Mouse (Mus musculus): ENCODE measurements around the gene Nr1d2.
"Not testable (repeated sequence)": the region's sequence is repeated elsewhere in the genome, so short reads cannot be mapped to it uniquely, and the experiment has no call there.

Nr1d2 gene

DNA sequence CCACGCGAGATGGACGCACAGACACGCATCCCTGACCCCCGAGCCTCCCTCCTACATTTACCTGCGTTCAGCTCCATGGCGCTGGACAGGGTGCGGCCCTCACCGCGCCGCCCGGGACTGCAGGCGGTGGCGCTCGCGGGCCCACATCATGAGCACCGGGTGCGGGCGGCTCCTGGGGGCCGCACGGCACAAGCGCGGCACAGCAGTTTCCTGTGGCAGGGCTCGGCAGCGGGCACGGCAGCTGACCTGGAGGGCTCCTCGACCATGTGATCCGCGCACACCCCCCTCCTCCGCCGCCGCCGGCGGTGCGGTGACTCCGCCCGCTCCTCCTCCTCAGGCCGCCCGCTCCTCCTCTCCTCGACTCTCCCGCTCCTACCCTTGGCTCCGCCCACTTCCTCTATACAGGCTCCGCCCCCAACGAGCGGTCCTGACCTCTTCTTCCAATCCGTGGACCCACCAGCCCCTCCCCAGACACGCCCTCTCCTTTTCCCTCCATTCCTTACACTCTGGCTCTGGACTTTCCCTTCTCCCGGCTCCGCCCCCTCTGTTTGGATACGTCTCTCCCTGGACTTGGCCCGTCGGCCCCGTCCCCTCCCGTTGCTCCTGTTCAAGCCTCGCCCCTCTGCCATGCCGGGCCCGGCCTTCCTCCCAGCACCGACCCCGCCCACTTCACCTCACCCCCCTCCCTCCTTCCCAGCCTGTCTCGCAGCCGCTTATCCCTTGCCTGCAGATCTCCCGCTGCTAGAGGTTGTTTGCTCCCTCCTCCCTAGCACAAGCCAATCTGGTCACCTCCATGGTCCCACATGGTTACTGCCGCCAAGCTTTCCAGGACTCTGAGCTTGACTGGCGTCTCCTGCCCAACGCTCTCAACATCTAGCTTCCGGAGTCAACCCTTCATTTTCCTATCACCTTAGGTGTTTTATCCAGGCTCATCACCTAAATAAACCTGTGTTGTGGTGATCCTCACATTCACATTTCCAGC lies at the start of gene Nr1d2:
Gene Nr1d2 (minus strand): TSS at position 378 of the 982 bp plus-strand sequence.
- peak; percentile 87 for DNase-seq (ENCODE audit: extremely low read depth, low read depth, low spot score)

DNA sequence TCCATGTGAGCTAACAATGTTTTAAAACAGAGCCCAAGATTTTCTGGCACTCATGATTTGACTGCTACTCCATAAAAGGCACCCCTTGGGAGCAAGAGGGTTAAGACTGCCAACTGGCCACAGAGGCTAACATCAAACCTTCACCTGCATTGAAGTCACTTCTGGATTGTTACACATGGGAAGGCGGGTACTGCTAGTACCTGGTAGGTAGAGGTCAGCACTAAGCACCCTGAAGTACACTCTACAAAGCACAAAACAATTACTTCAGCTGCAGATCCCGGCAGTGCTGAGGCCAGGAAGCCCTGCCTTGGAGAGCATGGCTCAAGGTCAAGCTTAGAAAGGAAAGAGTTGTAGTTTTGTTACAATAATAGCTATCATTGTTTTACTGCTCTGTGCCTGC lies 48.5 kb upstream of the Nr1d2 start:
- DNase-seq (ENCODE audit: extremely low read depth, low read depth, low spot score): no peak

DNA sequence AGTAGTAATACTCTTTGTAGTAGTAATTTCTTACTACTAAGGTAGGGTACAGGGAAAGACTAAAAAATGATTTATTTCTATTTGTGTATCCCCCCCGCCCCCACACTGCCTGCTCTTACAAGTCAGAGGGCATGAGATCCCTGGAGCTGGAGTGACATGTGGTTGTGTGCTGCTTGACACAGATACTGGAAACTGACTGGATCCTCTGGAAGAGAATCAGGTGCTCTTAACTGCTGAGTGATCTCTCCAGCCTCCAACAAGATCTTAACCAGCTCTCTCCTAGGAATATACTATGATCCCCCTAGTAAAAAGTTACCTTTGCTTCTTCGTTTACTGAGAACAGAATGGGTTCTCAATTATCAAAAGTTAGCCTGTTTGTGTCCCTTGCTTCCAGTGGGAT lies 47.5 kb upstream of the Nr1d2 start:
- no peak for DNase-seq (ENCODE audit: extremely low read depth, low read depth, low spot score)

DNA sequence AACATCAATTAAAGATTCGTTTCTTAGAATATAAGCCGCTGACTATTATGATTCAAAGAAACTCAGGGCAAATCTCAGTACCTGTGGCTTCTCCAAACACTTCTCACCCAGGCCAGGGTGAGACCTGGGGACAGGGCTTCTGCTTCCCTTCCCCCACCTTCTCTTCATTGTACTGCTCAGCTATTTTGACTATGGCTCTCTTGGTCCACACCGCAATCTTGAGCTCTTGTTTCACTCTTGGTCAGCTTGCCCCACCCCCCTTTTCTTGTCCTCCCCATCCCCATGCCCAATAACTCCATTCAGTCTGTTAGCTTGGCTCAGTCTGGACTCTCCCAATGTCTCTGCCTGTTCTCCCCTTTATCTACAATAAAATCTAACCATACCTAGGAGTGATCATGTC lies 46.5 kb upstream of the Nr1d2 start:
- no peak for DNase-seq (ENCODE audit: extremely low read depth, low read depth, low spot score)

DNA sequence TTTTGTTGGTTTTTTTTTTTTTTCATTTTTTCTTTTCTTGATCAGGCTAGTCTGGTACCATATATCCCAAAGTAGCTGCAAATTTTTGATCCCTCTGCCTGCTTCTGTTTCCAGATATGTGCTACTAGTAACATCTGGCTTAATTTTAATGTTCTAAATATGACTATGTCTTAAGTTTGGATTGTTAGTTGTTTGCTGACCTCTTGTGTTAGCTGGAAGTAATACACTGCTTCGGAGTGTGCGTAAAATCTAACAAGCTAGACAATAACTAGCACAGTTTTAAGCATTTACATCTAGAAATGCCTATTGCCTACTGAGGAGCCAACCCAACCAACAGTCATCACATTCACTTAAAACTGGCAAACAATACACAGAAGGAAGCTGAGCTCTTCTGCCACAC lies 45.7 kb upstream of the Nr1d2 start:
- DNase-seq (ENCODE audit: extremely low read depth, low read depth, low spot score): no peak

DNA sequence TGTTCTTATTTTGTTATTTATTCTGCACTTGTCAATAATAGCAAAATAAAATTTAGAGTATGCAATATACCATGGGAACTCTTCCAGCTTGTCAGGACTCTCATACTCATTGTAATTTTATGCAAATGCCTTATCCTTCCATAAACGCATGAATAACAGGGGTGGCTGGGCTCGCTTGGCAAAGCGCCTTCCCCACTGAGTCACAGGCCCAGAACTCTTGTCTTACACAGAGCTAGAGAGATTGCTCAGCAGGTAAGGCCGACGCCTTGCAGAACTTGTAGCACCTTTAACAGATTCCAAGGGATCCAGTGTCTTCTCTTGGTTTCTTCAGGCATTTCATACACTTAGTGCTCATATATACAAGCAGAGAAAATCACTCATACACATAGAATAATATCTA lies 41.4 kb upstream of the Nr1d2 start:
- DNase-seq (ENCODE audit: extremely low read depth, low read depth, low spot score): no peak

DNA sequence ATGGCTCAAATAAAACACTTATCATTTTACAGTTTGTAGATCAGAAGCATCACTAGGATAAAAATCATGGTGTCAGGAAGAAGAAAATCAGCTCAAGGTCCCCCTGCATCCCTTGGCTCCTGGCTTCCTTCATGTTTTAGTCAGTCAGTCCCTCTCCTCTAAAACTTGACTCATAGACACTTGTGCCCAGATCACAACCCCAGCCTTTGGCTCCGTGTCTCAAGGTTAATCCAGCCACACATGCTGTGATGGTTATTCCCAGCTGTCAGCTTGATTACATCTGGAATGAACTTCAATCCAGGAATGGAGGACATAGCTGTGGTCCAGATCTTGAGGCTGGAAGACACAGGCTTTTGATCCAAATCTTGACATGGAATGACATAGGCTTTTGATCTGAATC lies 35.6 kb upstream of the Nr1d2 start:
- DNase-seq (ENCODE audit: extremely low read depth, low read depth, low spot score): no peak

DNA sequence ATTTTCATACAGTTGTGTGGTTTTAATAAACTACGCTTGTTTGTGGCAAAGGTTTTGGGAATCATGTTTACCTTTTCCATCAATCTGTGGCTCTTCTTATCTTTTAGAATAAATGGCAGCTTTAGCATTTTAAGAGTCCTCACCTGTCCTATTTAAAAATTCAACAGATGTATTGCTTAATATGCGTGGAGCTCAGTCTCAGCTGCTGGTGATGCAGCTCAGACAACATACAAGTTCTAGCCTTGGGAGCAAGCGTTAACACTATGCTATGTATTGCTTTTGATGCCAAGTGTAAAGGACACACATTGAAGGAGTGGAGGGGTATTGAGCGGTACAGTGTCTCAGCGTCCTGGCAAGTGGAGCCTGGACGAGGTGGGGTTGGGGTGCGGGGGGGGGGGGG lies 32.7 kb upstream of the Nr1d2 start:
- no peak for DNase-seq (ENCODE audit: extremely low read depth, low read depth, low spot score)

DNA sequence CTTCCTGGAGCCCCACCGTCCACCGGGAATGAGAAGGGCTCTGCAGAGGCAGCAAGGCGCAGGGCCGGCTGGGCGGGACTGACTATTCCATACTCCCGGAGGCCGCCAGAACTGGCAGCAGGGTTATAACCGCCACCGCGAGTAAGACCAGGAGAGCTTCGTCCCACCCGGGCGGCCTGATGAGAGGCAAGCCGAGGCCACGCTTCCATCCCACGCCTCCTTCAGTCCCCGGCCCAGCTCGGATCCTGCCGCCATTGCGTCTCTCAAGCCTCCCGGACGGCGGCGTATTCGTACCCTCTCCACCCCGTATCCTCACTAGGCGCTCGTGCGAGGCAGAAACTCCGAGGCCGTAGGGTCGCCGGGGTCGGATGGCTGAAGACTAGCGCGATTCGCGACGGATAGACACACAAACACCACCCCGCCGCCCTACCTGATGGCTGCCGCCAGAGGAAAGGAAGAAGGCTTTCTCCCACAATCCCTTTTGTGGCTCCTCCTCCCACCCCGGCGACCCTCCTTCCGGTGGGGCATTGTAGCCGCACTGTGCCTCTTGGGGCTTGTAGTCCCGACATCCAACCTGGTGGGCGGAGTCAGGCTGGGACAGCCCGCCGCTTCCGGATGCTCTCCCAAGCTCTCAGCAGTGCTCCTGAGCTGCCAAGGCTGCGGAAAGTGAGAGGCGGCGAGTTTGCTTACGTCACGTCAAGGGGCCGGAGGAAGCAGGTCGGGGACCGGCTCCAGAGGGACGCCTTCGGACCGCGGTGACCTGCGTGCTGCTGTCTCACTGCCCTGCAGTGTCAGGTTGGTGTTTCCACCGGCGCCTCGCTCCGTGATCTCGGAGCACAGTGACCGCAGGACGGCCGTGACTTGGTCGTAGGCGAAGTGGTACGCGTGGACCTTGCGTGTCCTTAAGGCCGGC lies 31.9 kb upstream of the Nr1d2 start, which contains the start of the genes Nkiras1 and Rpl15:
Gene Nkiras1 (plus strand): TSS at position 608 of the 913 bp plus-strand sequence.
Gene Rpl15 (minus strand): TSS at position 863 of the 913 bp plus-strand sequence.
- peak; percentile 94 for DNase-seq (ENCODE audit: extremely low read depth, low read depth, low spot score)

DNA sequence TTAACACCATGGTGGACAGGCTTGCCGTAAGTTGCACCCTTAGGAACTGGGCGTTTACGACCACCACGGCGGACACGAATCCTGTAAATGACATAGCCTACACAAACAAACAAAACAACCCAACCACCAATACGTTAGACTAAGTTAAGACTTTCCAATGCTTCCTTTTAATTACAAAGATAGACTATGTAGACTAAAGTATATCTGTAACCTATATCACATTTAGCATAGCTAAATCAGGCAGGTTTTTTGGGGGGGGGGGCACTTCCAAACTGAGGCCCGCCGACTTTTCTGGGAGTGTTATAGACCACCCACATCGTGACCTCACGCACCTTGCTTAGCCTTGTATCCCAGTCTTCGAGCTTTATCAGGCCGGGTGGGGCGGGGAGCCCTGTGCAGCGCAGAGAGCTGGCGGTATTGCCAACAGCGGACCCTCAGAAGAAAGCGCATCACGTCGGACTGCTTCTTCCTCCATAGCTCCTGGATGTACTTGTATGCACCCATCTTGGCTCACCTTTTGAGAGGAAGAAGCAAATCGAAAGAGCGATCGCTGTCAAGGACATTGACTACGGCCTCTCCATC lies 31.1 kb upstream of the Nr1d2 start:
- DNase-seq (ENCODE audit: extremely low read depth, low read depth, low spot score): not testable (repeated sequence)

DNA sequence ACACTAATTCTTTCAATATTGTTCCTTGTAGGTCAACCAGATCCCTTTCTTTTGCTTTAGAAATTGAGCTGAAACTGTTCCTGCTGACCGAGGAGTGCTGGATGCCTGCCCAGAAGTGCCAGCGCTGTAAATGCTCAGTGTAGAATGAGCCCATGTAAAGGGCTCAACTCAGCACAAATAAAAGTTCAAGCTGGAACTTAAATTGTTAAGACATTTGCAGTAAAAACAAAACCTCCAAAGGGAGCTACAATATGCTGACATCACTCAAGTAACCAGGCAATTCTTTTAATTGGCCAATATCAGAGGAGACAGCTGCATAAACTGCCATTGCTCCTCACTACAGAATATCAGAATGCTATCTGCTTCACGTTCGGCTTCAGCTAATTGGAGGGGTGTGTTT lies 24.5 kb upstream of the Nr1d2 start:
- DNase-seq (ENCODE audit: extremely low read depth, low read depth, low spot score): no peak

DNA sequence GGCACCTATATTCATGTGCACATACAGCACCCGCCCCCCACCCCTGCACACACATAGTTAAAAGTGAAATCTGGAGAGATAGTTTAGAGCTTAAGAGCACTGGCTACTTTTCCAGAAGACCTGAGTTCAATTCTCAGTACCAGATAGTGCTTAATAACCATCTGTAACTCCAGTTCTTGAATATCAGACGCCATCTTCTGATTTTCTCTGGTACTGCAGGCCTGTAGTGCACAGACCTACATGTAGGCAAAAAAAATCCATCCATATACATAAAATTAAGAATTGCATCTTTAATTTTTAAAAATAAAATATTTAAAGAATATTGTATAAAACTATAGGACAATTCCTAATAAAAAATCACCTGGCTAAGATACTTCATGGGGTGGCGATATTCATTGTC lies 22.3 kb upstream of the Nr1d2 start:
- no peak for DNase-seq (ENCODE audit: extremely low read depth, low read depth, low spot score)

DNA sequence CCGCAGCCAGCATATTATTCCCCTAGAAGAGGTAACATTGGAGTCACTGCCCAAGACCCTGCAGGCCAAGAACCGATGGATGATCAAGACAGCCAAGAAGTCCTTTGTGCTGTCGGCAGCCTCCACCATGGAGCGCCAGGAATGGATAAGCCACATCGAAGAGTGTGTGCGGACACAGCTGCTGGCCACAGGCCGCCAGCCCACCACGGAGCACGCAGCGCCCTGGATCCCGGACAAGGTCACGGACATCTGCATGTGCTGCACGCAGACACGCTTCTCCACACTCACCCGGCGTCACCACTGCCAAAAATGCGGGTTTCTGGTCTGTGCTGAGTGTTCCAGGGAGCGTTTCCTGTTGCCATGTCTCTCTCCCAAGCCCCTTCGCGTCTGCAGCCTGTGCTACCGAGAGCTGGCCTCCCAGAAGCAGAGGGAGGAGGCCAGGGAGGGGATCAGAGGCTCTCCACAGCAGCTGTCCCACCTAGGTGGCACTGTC lies 3.8 kb upstream of the Nr1d2 start:
- DNase-seq (ENCODE audit: extremely low read depth, low read depth, low spot score): no peak

DNA sequence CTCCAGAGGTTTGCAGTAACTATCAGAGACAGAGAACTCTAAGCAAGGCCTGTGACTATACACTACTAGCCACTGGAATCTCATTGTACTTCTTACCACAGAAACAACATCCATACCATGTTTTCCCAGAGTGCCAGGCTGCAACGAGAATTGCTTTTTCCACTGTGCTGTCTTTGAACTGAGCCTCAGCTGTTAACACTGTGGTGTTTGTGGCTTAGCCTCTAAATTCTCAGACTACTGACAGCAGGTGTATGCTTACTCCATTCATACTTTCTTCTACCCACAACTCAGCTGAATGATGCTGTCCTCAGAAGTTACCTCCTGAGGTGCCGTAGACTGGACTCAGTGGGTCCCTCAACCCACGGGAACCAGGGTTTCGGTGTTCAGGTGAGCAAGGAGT lies 2.9 kb upstream of the Nr1d2 start:
- DNase-seq (ENCODE audit: extremely low read depth, low read depth, low spot score): no peak

DNA sequence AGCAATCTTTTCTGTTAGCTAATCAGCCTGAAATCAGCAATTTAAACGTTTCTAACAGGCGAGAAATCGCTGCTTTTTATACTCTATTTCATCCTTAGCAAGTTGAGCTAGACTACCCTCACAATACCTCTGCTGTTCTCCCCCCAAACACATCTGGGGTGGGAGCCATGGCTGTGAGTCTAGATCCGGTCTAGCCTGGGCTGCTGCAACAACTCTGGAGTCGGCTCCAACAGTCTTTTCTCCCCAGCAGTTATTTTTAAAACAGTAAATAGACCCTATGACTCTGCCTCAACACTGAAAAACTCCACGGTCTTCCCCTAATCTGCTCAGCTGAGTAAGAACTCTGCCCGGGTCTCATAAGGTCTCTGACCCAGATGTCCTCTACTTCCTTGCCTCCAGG lies 1.2 kb upstream of the Nr1d2 start:
- no peak for DNase-seq (ENCODE audit: extremely low read depth, low read depth, low spot score)

DNA sequence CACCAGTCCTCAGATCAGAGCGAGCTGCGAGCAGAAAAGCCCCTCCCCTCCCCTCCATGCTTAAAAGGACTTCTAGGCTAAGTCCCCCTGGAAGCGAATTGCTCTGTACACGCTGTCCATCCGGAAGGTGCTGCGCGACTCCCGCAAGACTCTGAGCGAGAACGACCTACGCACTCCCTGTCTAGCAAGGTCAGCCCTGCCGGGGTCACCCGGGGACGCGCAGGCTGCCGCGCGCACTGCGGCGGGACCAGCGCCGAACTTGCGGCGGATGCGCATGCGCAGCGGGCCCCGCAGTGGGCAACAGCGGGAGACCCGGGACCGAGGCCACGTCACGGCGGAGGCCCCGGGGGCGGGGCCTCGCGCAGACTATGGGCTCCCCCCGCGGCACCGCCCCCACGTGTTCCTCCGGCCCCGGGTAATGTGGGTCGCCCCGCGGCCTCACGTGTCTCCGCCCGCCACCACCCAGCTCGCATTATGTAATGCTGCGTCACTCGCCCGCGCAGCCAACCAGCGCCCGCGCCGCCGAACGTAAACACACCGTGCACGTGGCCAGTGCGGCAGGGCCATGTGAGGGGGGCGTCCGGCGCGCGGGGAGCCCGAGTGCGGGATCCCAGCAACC lies 687 bp downstream of the Nr1d2 start:
- DNase-seq (ENCODE audit: extremely low read depth, low read depth, low spot score): no peak

DNA sequence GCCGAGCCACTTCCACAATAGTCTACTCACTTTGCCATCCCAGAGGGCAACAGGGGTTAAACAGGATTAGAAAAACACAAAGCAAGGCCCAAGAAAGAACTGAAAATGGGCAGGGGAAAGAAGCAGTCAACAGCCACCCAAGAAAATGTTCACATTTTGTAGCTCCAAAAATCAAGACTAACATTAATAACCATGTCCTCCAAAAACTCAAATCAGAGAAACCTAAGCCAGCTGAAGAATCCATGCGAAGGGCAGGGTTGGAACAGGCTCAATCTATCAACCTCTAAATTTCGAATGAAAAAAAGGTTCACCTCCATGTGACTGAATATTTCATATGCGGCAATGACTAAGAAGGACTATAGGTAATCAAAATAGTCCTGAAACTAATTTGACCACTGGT lies 1.5 kb downstream of the Nr1d2 start:
- no peak for DNase-seq (ENCODE audit: extremely low read depth, low read depth, low spot score)

DNA sequence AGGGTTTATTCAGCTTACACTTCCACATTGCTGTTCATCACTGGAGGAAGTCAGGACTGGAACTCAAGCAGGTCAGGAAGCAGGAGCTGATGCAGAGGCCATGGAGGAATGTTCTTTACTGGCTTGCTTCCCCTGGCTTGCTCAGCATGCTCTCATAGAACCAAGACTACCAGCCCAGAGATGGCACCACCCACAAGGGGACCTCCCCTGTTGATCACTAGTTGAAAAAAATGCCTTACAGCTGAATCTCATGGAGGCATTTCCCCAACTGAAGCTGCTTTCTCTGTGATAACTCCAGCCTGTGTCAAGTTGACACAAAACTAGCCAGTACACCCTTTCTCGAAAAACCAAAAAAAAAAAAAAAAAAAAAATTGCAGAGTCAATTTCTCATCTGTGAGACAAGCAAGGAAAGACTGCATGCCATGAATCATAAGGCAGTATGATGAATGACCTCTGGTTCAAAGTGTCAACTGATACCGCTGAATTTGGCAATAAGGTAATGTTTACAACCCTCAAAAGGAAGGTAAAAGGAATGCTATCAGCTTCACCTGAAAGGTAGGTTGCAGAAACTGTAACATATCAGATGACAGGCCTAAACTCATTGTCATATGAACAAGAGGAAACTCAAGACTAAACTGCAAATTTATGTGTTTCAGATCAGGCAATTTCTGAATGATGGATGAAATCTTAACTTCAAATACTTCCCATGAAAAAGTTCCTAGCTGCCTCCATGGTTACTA lies 2.3 kb downstream of the Nr1d2 start:
- not testable (repeated sequence) for DNase-seq (ENCODE audit: extremely low read depth, low read depth, low spot score)

DNA sequence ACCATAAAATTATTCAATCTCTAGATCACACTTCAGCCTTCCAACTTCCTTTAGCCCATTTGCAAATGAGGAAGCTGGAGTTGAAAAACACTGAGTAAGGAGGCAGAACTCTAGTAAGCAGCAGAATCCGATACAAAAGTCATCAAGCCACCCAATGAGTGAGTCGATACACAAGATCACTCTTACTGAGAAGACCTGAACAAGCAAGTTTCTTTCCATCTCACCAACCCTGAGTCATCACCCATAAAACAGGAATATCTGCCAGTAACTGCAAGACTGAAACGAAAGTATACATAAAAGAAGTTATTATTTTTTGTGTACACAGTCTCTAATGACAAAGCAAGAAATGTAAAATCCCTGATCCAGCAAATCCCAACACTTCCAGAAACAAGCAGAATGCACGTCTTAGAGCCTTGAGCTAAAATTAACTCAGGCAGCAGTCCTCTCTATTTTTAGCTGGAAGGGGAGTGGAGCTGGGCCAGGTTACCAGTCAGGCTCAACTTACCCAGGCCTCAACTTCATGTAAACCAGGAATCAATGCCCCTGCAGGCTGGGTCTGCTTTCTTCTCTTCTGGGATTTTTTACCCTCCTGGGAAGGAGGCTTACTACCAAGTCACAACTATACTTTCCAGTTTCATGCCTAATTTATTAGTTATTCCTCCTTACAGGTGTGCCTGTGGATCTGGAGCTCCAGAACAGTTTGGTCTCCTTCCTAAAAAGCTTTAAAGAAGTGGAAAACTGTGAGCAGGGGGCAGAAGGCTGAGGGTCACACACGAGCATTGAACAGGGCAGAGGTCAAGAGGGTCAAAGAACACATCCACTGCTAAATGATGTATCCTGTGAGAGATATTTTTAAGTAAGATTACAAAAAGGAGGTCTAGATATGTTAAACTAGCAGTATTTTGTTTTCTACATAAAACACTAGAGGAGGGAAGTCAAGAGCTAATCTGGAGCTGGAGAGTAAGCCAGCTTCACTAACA lies 4.7 kb downstream of the Nr1d2 start:
- no peak for DNase-seq (ENCODE audit: extremely low read depth, low read depth, low spot score)

Data from fat pad, adult 2 months (tissue).